Comparison of ENCODE assay signal across 10 mouse cellular contexts in the genomic region with DNA sequence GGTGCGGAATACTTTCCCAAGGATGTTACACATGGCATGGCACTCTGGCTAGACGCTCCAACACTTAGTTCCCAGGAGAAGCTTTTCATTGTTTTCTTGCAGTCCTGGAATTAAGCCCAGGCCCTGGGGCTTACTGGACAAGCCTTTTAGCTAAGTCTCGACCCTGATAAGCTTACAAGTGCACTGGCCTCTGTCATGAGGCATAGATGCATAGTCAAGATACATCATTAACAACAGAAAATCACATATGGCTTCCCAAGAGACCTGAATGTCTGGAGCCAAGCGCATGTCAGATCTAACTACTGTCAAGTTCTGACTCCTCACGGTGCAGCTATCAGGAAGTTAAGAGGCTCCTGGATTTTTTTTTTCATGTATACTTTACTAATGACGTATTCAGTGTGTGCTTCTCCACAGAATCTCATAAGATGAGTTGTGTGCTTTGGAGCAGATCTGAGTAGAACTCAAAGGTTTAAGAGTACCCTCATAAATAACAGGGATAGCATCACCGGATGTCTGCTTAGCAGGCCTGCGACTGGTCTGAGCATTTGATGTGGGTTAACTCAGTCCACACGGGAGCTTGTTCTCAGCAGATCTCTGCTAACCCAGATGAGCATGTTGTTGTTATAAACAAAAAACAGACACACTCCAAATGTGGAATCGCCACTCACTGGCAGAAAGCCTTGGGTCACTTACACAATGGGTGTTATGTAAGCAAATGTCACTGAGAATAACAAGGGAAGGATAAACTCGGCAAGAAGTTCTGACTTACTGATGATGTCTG.
DNase-seq lines count a peak whose midpoint lies in the region; ATAC-seq lines count a peak whose summit lies in the region.
"Had no signal": no experiment of that assay in that cellular context is flagged by ENCODE, and none has a peak within 500 bp of the region (broad histone marks: within the 10 kb centered on the region; RNA-seq: fewer than 3 reads in every experiment).

No protein-coding gene starts in this region.

- WGBS in heart, embryonic 11.5 days (ENCODE audit: insufficient replicate concordance) = 56% methylated on average over 11 of the region's 11 CpGs
- 72% methylated on average over 11 of the region's 11 CpGs for WGBS in midbrain, embryonic 12.5 days
- WGBS in midbrain, embryonic 16.5 days = 71% methylated on average over 11 of the region's 11 CpGs
- 37% methylated on average over 11 of the region's 11 CpGs for WGBS in heart, embryonic 15.5 days

- H3K27ac ChIP-seq in heart, embryonic 11.5 days (ENCODE audit: low read depth, low read length) = no peak overlapping the region
- no peak overlapping the region for H3K27ac ChIP-seq in midbrain, embryonic 12.5 days (replicated peaks)
- no peak overlapping the region for H3K27ac ChIP-seq in midbrain, embryonic 16.5 days (ENCODE audit: low read length)
- H3K27ac ChIP-seq in heart, embryonic 15.5 days = peak overlapping the region; percentile 11; the same call in 1 of the 2 replicates
- H3K27ac ChIP-seq: liver, embryonic 13.5 days had no signal

- H3K4me1 ChIP-seq in heart, embryonic 11.5 days (ENCODE audit: control insufficient read depth, insufficient read depth, low read length) = no peaks in the 10 kb centered on the region
- no peaks in the 10 kb centered on the region for H3K4me1 ChIP-seq in midbrain, embryonic 12.5 days
- H3K4me1 ChIP-seq in midbrain, embryonic 16.5 days (ENCODE audit: control insufficient read depth, insufficient read depth, low read length) = 0 out of 2 replicates have a peak, but pooled peaks cover 2% of the 10 kb centered on the region
- H3K4me1 ChIP-seq in heart, embryonic 15.5 days (replicated peaks) = peaks cover 19% of the 10 kb centered on the region

- DNase-seq in heart, adult 18-20 months = peak; percentile 27 to 56
- DNase-seq in kidney, postnatal 4 days = no peak
- DNase-seq in spleen, postnatal 4 days (ENCODE audit: low spot score in 2 of 2) = no peak
- DNase-seq: liver, embryonic 13.5 days had no signal

- no peaks in the 10 kb centered on the region for H3K36me3 ChIP-seq in heart, embryonic 11.5 days (ENCODE audit: control insufficient read depth, insufficient read depth, low read length)
- no peaks in the 10 kb centered on the region for H3K36me3 ChIP-seq in midbrain, embryonic 12.5 days
- no peaks in the 10 kb centered on the region for H3K36me3 ChIP-seq in midbrain, embryonic 16.5 days (ENCODE audit: control insufficient read depth, insufficient read depth, low read length)
- H3K36me3 ChIP-seq in heart, embryonic 15.5 days = no peaks in the 10 kb centered on the region
- H3K36me3 ChIP-seq: liver, embryonic 13.5 days had no signal

- H3K4me3 ChIP-seq in heart, embryonic 11.5 days (ENCODE audit: low read depth, low read length) = no peak overlapping the region
- no peak overlapping the region for H3K4me3 ChIP-seq in midbrain, embryonic 12.5 days
- no peak overlapping the region for H3K4me3 ChIP-seq in midbrain, embryonic 16.5 days (ENCODE audit: low read depth, low read length)
- no peak overlapping the region for H3K4me3 ChIP-seq in heart, embryonic 15.5 days
- H3K4me3 ChIP-seq: liver, embryonic 13.5 days had no signal

- no peak overlapping the region for H3K4me2 ChIP-seq in heart, embryonic 11.5 days
- H3K4me2 ChIP-seq in midbrain, embryonic 12.5 days (replicated peaks) = no peak overlapping the region
- no peak overlapping the region for H3K4me2 ChIP-seq in midbrain, embryonic 16.5 days (ENCODE audit: low read length)
- H3K4me2 ChIP-seq in heart, embryonic 15.5 days = 0 out of 2 replicates have a peak overlapping the region, but pooled peaks have one; percentile 10
- H3K4me2 ChIP-seq: liver, embryonic 13.5 days had no signal

- no peak for ATAC-seq in heart, embryonic 11.5 days (replicated peaks; ENCODE audit: insufficient number of reproducible peaks, low FRiP score, low TSS enrichment)
- ATAC-seq in midbrain, embryonic 12.5 days (ENCODE audit: low FRiP score, low read depth) = peak; percentile 52; the same call in 1 of the 2 replicates
- no peak; the same call in 1 of the 2 replicates for ATAC-seq in midbrain, embryonic 16.5 days
- peak; percentile 56; the same call in 1 of the 2 replicates for ATAC-seq in heart, embryonic 15.5 days (replicated peaks; ENCODE audit: insufficient number of reproducible peaks, insufficient read depth, low FRiP score, low read depth)
- no peak for ATAC-seq in megakaryocyte progenitor cell, adult 5-6 weeks (replicated peaks; ENCODE audit: poor library complexity)
- ATAC-seq: activated CD4-positive, CD25-positive, alpha-beta regulatory T cell, adult 4 months had no signal

- no peaks in the 10 kb centered on the region for H3K9me3 ChIP-seq in heart, embryonic 11.5 days (replicated peaks; ENCODE audit: control insufficient read depth, low read length)
- H3K9me3 ChIP-seq in midbrain, embryonic 12.5 days = no peaks in the 10 kb centered on the region
- no peaks in the 10 kb centered on the region for H3K9me3 ChIP-seq in midbrain, embryonic 16.5 days (replicated peaks; ENCODE audit: control insufficient read depth, low read length, poor library complexity, severe bottlenecking)
- H3K9me3 ChIP-seq in heart, embryonic 15.5 days (replicated peaks) = no peaks in the 10 kb centered on the region
- H3K9me3 ChIP-seq: liver, embryonic 13.5 days had no signal

- no peaks in the 10 kb centered on the region for H3K27me3 ChIP-seq in heart, embryonic 11.5 days (ENCODE audit: control insufficient read depth, insufficient read depth, low read length)
- no peaks in the 10 kb centered on the region for H3K27me3 ChIP-seq in midbrain, embryonic 12.5 days
- no peaks in the 10 kb centered on the region for H3K27me3 ChIP-seq in midbrain, embryonic 16.5 days (ENCODE audit: control insufficient read depth, insufficient read depth, low read depth, low read length)
- no peaks in the 10 kb centered on the region for H3K27me3 ChIP-seq in heart, embryonic 15.5 days
- H3K27me3 ChIP-seq: liver, embryonic 13.5 days had no signal

- no peak overlapping the region for H3K9ac ChIP-seq in heart, embryonic 11.5 days (ENCODE audit: low read depth, low read length)
- no peak overlapping the region for H3K9ac ChIP-seq in midbrain, embryonic 12.5 days (replicated peaks)
- H3K9ac ChIP-seq in midbrain, embryonic 16.5 days (ENCODE audit: low read depth, low read length) = no peak overlapping the region
- no peak overlapping the region for H3K9ac ChIP-seq in heart, embryonic 15.5 days
- H3K9ac ChIP-seq: liver, embryonic 13.5 days had no signal

Comparison
In these comparisons a context has a peak if more than half of its experiments do, and no peak if none do; other contexts are left out.
1. ATAC-seq: peak in midbrain, embryonic 12.5 days (single experiment) and heart, embryonic 15.5 days (single experiment); none in heart, embryonic 11.5 days (single experiment), midbrain, embryonic 16.5 days (single experiment) and megakaryocyte progenitor cell, adult 5-6 weeks (single experiment).
2. DNase-seq: peak in heart, adult 18-20 months (2 of 2); none in kidney, postnatal 4 days (0 of 2) and spleen, postnatal 4 days (0 of 2).